Mouse (Mus musculus): Measurements from ENCODE around the gene Serpina3a.

GRCm38 (mm10) chr12:104090119-104090518 lies 22.4 kb upstream of the Serpina3a start:
- TF ChIP-seq POLR2A (IDR thresholded peaks at IDR 0.05; ENCODE audit: borderline replicate concordance, low read depth, low read length): no peak
- TF ChIP-seq CTCF (IDR thresholded peaks at IDR 0.05; ENCODE audit: low read depth, low read length): no peak

Data from bone marrow macrophage, adult 2 months (primary cell).